Mouse (Mus musculus) forebrain, embryonic 12.5 days (tissue): Measurements from ENCODE around the gene Fbxw21. TPM values are rescaled to one million over a fixed set of nuclear protein-coding genes. Genes with fewer than 3 reads are reported as not detected.

Source experiments
- ATAC-seq: fragments of 200-750 bp; cut with Nextera tagmentation; 2 replicates; pipeline ENCODE4 v1.8.0; 2017; ENCODE audit warnings: moderate TSS enrichment; ENCODE audit not compliant: low FRiP score
- H3K27ac ChIP-seq: fragments of 300-500 bp; sonication (generic); 2 replicates; pipeline ENCODE4 v1.5.1; 2016; ENCODE audit warnings: mild to moderate bottlenecking
- H3K27me3 ChIP-seq: fragments of 300-500 bp; sonication (generic); 2 replicates; pipeline ENCODE4 v1.6.1; 2016; ENCODE audit warnings: mild to moderate bottlenecking
- H3K36me3 ChIP-seq: fragments of 300-500 bp; sonication (generic); replicated peaks from 2 replicates; pipeline ENCODE4 v1.6.1; 2016; ENCODE audit warnings: mild to moderate bottlenecking
- H3K4me1 ChIP-seq: fragments of 300-500 bp; sonication (generic); 2 replicates; pipeline ENCODE4 v1.6.1; 2016
- H3K4me2 ChIP-seq: fragments of 300-500 bp; sonication (generic); 2 replicates; pipeline ENCODE4 v1.6.1; 2016; ENCODE audit warnings: mild to moderate bottlenecking, moderate library complexity
- H3K4me3 ChIP-seq: fragments of 300-500 bp; sonication (generic); replicated peaks from 2 replicates; pipeline ENCODE4 v1.5.1; 2016; ENCODE audit warnings: mild to moderate bottlenecking
- H3K9ac ChIP-seq: fragments of 300-500 bp; sonication (generic); 2 replicates; pipeline ENCODE4 v1.6.1; 2016; ENCODE audit warnings: mild to moderate bottlenecking
- H3K9me3 ChIP-seq: fragments of 300-500 bp; sonication (generic); 2 replicates; pipeline ENCODE4 v1.6.1; 2016
- WGBS: fragments of 180-500 bp; shearing (Covaris S2); methylation state at CpG from one replicate; pipeline ENCODE4 v1.1.7; 2016; 5-methylcytosine and 5-hydroxymethylcytosine counted together
- polyA plus RNA-seq: library from polyadenylated mRNA; unstranded; fragments of >200 nt; fragmentation: Nextera tagmentation; extraction: Ambion mirVana; gene quantifications from 2 replicates; pipeline ENCODE4 v1.2.1, GENCODE M21; 2016

Gene Fbxw21
- polyA plus RNA-seq, 1 experiment from 2014 or later: not detected

GRCm38 (mm10) chr9:109125043-109125442 lies 36.8 kb downstream of the Fbxw21 start:
- no peak overlapping the region for H3K4me3 ChIP-seq
- H3K9ac ChIP-seq: no peak overlapping the region
- 79% methylated on average over 2 of the region's 2 CpGs for WGBS
- no peaks in the 10 kb centered on the region for H3K9me3 ChIP-seq
- no peak for ATAC-seq
- no peaks in the 10 kb centered on the region for H3K27me3 ChIP-seq
- H3K36me3 ChIP-seq: peaks cover 3% of the 10 kb centered on the region; the same call in 1 of the 2 replicates
- H3K27ac ChIP-seq: no peak overlapping the region
- H3K4me2 ChIP-seq: no peak overlapping the region
- H3K4me1 ChIP-seq: no peaks in the 10 kb centered on the region

- no peaks in the 10 kb centered on the region for H3K9me3 ChIP-seq
- H3K4me2 ChIP-seq: no peak overlapping the region
- ATAC-seq: no peak
- no peak overlapping the region for H3K9ac ChIP-seq
- no peak overlapping the region for H3K27ac ChIP-seq
- 90% methylated on average over 3 of the region's 3 CpGs for WGBS
- H3K27me3 ChIP-seq: no peaks in the 10 kb centered on the region
- H3K36me3 ChIP-seq: peaks cover 12% of the 10 kb centered on the region
- no peak overlapping the region for H3K4me3 ChIP-seq
- no peaks in the 10 kb centered on the region for H3K4me1 ChIP-seq
Observed at GRCm38 (mm10) chr9:109124164-109124563, 37.7 kb downstream of the Fbxw21 start.

- WGBS: 68% methylated on average over 6 of the region's 6 CpGs
- Histone ChIP-seq H3K27ac (no peak overlapping the region), H3K27me3 (no peaks in the 10 kb centered on the region), H3K36me3 (peaks cover 21% of the 10 kb centered on the region), H3K9ac (no peak overlapping the region), H3K9me3 (no peaks in the 10 kb centered on the region), H3K4me3 (no peak overlapping the region), H3K4me2 (no peak overlapping the region), H3K4me1 (no peaks in the 10 kb centered on the region)
- ATAC-seq: no peak
Observed at GRCm38 (mm10) chr9:109123266-109123665, 38.6 kb downstream of the Fbxw21 start.

- Histone ChIP-seq H3K4me3 (no peak overlapping the region), H3K4me1 (no peaks in the 10 kb centered on the region), H3K9ac (no peak overlapping the region), H3K27ac (no peak overlapping the region), H3K9me3 (no peaks in the 10 kb centered on the region), H3K27me3 (no peaks in the 10 kb centered on the region), H3K4me2 (no peak overlapping the region), H3K36me3 (peaks cover 27% of the 10 kb centered on the region)
- no peak for ATAC-seq
- 47% methylated on average over 2 of the region's 2 CpGs for WGBS
Observed at GRCm38 (mm10) chr9:109122553-109123085, 39.2 kb downstream of the Fbxw21 start.

GRCm38 (mm10) chr9:109120956-109121355 lies 40.9 kb downstream of the Fbxw21 start:
- H3K27me3 ChIP-seq: no peaks in the 10 kb centered on the region
- H3K9ac ChIP-seq: no peak overlapping the region
- ATAC-seq: no peak
- H3K4me1 ChIP-seq: no peaks in the 10 kb centered on the region
- no peak overlapping the region for H3K27ac ChIP-seq
- no peaks in the 10 kb centered on the region for H3K9me3 ChIP-seq
- no peak overlapping the region for H3K4me2 ChIP-seq
- WGBS: 89% methylated on average over 6 of the region's 6 CpGs
- peaks cover 44% of the 10 kb centered on the region for H3K36me3 ChIP-seq
- no peak overlapping the region for H3K4me3 ChIP-seq

- Histone ChIP-seq H3K4me2 (no peak overlapping the region), H3K9me3 (no peaks in the 10 kb centered on the region), H3K36me3 (peaks cover 58% of the 10 kb centered on the region), H3K27me3 (no peaks in the 10 kb centered on the region), H3K4me1 (no peaks in the 10 kb centered on the region), H3K9ac (no peak overlapping the region), H3K27ac (no peak overlapping the region), H3K4me3 (no peak overlapping the region)
- ATAC-seq: no peak
- 97% methylated on average over 9 of the region's 9 CpGs for WGBS
Observed at GRCm38 (mm10) chr9:109119571-109119970, 42.3 kb downstream of the Fbxw21 start.

- Histone ChIP-seq H3K4me1 (no peaks in the 10 kb centered on the region), H3K27ac (no peak overlapping the region), H3K27me3 (no peaks in the 10 kb centered on the region), H3K4me2 (no peak overlapping the region), H3K9ac (no peak overlapping the region), H3K4me3 (no peak overlapping the region), H3K9me3 (no peaks in the 10 kb centered on the region), H3K36me3 (peaks cover 72% of the 10 kb centered on the region)
- whole genome bisulfite sequencing: 96% methylated on average over 2 of the region's 4 CpGs
- ATAC-seq: no peak
Observed at GRCm38 (mm10) chr9:109118106-109118505, 43.7 kb downstream of the Fbxw21 start.

GRCm38 (mm10) chr9:109116205-109116604 lies 45.6 kb downstream of the Fbxw21 start:
- no peak overlapping the region for H3K4me3 ChIP-seq
- no peaks in the 10 kb centered on the region for H3K4me1 ChIP-seq
- no peak overlapping the region for H3K27ac ChIP-seq
- H3K9ac ChIP-seq: no peak overlapping the region
- H3K36me3 ChIP-seq: peaks cover 91% of the 10 kb centered on the region
- no peak overlapping the region for H3K4me2 ChIP-seq
- ATAC-seq: no peak
- 95% methylated on average over 10 of the region's 10 CpGs for WGBS
- H3K9me3 ChIP-seq: no peaks in the 10 kb centered on the region
- no peaks in the 10 kb centered on the region for H3K27me3 ChIP-seq

- Histone ChIP-seq H3K9me3 (no peaks in the 10 kb centered on the region), H3K4me3 (no peak overlapping the region), H3K4me1 (no peaks in the 10 kb centered on the region), H3K27ac (no peak overlapping the region), H3K36me3 (peaks cover 100% of the 10 kb centered on the region), H3K9ac (no peak overlapping the region), H3K27me3 (no peaks in the 10 kb centered on the region), H3K4me2 (no peak overlapping the region)
- WGBS: 92% methylated on average over 7 of the region's 7 CpGs
- no peak for ATAC-seq
Observed at GRCm38 (mm10) chr9:109114871-109115270, 47.0 kb downstream of the Fbxw21 start.

GRCm38 (mm10) chr9:109114276-109114675 lies 47.6 kb downstream of the Fbxw21 start:
- H3K9me3 ChIP-seq: no peaks in the 10 kb centered on the region
- H3K4me3 ChIP-seq: no peak overlapping the region
- no peak overlapping the region for H3K4me2 ChIP-seq
- peaks cover 100% of the 10 kb centered on the region for H3K36me3 ChIP-seq
- no peak for ATAC-seq
- H3K4me1 ChIP-seq: no peaks in the 10 kb centered on the region
- no peak overlapping the region for H3K27ac ChIP-seq
- 95% methylated on average over 11 of the region's 11 CpGs for WGBS
- no peaks in the 10 kb centered on the region for H3K27me3 ChIP-seq
- no peak overlapping the region for H3K9ac ChIP-seq

- no peak overlapping the region for H3K27ac ChIP-seq
- no peak overlapping the region for H3K4me3 ChIP-seq
- no peaks in the 10 kb centered on the region for H3K9me3 ChIP-seq
- no peaks in the 10 kb centered on the region for H3K4me1 ChIP-seq
- no peak overlapping the region for H3K9ac ChIP-seq
- WGBS: 89% methylated on average over 8 of the region's 8 CpGs
- no peak for ATAC-seq
- no peaks in the 10 kb centered on the region for H3K27me3 ChIP-seq
- H3K36me3 ChIP-seq: peaks cover 100% of the 10 kb centered on the region
- no peak overlapping the region for H3K4me2 ChIP-seq
Observed at GRCm38 (mm10) chr9:109113331-109113730, 48.5 kb downstream of the Fbxw21 start.

GRCm38 (mm10) chr9:109111591-109111990 lies 50.2 kb downstream of the Fbxw21 start:
- Histone ChIP-seq H3K27ac (no peak overlapping the region), H3K4me3 (no peak overlapping the region), H3K27me3 (no peaks in the 10 kb centered on the region), H3K9me3 (no peaks in the 10 kb centered on the region), H3K36me3 (peaks cover 98% of the 10 kb centered on the region), H3K9ac (no peak overlapping the region), H3K4me2 (no peak overlapping the region), H3K4me1 (no peaks in the 10 kb centered on the region)
- ATAC-seq: no peak
- 95% methylated on average over 9 of the region's 9 CpGs for WGBS

GRCm38 (mm10) chr9:109111101-109111500 lies 50.7 kb downstream of the Fbxw21 start:
- Histone ChIP-seq H3K9ac (no peak overlapping the region), H3K4me3 (no peak overlapping the region), H3K4me2 (no peak overlapping the region), H3K27ac (no peak overlapping the region), H3K27me3 (no peaks in the 10 kb centered on the region), H3K36me3 (peaks cover 98% of the 10 kb centered on the region), H3K4me1 (no peaks in the 10 kb centered on the region), H3K9me3 (no peaks in the 10 kb centered on the region)
- no peak for ATAC-seq
- WGBS: 91% methylated on average over 4 of the region's 4 CpGs
